Mouse (Mus musculus) cerebellum, adult 11-12 months (tissue): ENCODE measurements around the gene Gm3646.

Source experiments
- DNase-seq: peaks from one replicate; pipeline ENCODE4 v3.0.0; 2022

The Gm3646 gene

DNA sequence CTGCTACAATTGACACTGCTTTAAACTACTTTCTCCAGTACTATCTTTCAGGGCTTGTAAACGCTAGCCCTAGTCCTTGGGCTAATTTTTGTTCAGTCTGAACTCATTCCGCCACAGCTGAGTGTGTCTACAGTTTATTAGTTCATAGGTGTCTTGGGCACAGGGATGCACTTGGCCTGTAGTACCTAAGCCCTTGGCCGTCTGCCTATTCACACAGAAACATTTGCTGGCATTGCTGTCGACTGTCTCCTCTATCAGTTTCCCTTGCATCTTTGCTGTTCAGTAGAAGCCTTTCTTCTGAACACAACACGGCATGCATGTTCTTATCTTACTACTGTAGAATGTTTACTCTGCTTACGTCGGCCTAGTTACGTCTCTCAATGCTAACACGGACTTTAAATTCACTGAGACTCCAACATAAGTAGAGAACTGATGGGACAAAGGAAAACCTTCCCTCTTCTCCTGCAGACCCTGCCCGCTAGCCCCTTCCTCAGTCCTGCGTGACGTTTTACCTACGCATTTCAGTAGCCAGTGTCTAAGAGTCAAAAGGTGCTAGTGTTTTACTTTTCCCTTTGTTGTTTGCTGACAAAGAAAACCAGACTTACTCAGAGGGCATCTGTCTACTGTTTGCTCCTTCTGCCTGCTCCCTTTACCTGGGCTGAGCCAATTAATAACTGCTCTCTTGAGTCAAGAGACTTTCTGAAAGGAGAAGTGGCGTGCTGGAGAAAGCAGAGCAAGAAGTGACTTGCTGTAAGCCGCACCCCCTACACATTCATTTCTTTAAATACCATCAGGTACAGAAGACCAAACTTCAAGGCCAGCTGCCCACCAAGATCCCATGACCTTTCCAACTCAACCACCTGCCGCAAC is 25.8 kb downstream of the Gm3646 start:
- DNase-seq, result no peak

DNA sequence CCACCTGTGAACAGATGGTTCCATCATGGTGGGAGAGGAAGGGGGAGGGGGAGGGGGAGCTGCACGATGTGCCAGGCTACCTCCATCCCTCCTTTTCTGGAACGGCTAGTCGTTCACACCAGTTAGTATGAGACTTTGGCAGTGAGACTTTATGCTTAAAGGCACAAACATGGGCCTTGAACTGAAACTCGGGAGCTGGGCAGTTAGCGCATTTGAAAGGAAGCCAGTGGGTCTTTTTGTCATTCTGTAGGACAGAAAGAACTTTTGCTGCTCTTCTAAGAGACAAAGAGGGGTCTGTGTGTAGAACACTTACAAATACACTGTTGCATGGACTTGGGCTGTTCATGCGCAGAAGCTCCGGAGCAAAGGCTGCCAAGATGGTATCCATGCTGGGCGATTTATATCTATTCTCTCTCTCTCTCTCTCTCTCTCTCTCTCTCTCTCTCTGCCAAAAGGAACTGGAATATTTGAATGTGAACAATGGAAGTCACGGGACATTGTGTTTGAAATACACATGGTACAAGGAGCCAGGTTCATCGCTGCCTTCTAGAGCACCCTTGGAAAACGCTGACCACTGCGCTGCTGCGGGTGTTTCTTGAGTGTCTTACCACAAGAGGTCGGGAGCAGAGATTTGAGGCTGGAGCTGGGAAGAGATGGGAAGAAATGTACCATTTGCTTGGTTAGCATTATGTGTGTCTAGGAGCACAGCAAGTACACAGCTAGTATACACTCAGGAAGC is 31.0 kb downstream of the Gm3646 start:
- no peak for DNase-seq

DNA sequence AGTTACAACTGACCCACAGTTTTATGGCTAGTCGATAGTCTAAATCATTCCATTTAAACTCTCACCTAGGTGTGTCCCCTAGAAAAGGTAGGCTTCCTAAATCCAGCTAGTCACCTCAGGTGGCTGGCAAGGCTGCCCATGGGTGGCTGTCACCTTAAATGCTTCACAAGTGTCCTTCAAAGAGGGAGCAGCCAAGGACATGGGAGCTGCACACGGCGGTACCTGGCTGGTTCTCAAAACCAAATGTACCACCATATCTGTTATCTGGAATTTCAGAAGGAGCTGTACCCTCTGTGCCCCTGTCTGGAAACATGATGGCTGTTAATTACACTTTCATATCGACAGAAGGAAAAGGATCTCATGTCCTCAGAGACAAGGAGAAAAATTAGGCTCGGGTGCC is 31.6 kb downstream of the Gm3646 start:
- DNase-seq, result no peak

DNA sequence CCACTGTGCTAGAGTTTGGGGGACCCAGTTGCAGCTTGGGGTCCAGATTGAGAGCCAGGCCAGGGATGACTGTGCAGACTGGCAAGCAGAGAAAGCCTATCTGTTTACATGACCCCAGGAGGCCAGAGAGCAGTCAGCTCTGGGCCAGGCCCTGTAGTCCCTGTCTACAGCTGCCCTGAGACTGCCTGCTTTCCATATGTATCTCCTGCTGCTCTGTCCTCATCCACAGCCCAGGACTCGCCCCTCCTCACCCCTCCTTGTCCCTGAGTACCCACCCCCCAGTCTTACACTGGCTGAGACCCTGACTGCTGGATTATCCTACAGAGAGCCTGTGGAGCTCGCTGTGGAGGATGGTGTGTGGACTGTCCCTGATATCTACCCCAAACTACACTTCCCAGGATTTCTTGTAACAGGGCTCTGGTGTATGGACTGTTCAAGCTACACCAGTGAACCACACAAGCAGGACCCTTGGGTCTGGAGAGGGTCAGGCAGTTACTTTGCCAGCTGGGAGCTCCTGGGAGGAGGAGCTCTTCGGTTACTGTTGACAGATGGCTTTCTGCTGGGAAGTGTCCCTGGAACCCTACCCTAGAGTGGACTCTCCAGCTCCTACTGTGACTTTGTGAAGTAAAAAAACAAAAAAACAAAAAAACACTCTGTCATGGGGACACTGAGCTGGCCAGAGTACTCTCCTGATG is 32.6 kb downstream of the Gm3646 start:
- DNase-seq, result peak; percentile 43

DNA sequence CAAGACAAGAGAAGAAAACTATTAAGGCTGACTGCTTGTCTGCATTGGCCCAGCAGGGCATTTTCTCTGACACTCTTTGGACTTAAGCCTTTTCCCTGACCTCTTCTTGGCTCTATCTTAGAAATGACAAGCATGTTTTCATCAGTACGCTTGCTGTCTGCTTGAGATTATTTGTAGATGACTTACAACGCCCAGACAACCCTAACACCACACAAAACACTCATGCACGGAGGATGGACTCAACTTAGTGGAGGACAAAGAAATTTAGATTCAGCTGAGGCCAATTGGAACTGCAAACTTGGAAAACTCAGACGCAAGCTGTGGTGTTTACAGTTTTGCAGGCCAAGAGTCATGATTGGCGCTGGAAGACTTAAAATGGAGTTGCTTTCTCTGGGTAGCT is 34.7 kb downstream of the Gm3646 start:
- no peak for DNase-seq

DNA sequence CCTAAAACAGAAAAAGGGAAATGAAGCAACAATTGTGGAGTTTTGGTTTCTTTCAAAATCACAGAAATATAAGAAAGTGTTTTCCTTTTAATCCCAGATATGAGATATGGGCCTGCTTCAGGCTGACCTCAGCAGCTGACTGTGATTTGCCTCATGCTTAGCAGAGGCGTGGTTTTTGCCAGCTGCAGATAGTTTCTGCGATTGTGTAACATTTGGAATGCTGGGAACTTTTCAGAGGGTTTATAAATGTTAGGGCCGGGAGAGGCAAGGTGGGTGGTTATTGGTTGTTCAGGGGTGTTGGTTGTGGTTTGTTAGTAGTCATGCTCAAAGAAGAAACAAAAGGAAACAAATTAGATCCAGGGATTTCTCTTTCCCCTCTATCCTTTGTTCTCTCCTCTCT is 37.1 kb downstream of the Gm3646 start:
- no peak for DNase-seq

DNA sequence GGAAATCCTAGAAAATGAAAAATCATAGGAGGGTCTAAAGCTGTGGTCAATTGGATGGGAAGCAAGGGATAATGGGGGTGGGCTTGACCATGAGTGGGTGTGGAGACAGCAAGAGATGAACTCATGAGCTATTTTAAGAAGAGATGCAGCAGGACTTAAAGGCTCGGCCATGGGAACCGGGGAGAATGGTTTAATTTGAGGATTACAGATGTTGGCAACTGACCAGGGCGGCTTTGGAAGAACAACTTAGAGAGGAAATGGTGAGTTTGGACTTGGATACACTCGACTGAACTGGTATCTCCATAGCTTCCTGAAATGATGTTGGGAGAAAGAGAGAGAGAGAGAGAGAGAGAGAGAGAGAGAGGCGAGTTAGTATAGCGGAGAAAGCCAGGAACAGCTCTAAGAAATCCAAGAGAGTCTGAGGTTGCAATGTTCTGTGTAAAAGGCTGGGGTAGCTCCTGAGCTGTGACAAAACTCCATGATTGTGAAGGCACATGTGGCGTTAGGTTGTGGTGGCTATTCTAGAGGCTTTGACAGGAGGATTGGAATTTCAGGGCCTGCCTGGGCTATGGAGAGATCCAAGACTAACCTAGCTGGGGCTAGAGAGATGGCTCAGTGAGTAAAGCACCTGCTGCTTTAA is 39.2 kb downstream of the Gm3646 start:
- DNase-seq, result no peak

DNA sequence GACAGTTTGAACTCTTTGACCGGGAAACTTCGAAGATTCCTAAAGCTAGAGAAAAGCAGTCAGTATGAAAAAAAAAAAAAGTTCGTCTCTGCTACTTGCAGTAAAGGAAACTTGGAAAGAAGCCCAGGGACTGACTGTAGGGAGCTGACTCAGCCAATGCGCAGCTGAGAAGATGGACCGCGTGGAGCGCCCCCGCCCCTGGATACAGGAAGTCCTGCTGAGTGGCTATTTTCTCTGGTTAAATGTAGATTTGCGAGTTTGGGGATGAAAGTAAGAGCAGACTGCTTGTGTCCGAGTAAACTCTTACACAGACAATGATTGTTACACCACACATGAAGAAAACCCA is 43.1 kb downstream of the Gm3646 start:
- DNase-seq, result no peak

DNA sequence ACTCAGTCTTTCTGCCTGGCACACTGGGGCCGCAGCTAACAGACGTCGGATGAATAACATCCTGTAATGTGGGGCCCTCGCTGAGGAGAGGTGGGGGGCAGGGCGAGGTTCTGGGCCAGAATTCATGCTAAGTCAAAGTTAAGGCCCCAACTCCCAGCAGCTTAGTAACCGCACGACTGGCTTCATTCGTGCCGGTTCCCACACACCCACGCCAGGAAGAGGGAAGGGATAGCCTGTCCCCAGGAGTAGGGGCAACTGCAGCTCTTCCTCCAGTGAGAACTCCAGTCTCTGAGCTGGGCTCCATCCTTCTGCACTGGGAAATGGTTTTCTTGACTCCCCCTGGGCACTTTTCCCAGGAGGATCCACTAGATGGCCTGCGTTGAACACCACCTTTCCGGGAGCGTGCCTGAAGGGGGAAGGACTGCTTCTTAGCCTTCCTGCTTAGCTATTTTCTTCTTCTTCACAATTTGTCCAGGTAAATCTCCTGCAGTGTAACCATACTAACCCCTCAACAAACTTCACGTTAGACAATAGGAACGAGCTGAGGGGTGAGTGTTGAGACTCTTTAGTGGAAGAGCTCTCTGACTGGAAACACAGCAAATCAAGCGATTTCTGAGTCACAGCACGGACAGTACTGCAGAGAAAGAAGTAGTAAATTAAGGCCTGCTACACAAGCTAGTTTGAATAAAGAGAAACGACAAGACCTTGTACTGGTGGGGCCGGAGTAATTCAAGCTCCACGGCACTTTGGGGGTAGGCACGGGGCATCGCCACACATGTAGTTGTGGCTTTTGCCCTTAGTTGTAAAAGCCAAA is 43.7 kb downstream of the Gm3646 start:
- DNase-seq, result peak; percentile 69

DNA sequence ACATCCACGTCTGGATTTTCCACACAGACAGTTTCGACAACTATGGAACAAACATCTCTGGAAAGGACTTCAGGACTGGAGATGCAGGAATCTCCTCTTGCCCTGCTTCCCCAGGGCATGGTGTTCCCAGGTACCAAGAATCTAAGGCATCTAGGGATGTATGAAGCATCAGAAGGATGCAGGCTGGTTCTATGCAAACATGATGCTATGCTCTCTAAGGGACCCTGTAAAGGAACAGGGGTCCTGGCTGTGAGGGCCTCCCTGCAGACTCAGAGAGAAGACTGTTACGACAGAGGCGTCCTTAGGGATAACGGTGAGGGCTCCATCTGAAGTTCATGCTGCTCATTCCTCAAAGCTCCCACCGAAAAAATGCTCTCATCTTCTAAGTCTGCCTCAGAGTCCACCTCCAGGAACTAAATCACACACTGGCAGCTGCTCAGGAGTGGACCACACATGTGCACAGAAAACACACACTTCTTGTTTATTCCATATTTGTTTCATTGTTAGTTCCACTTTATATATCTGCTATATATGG is 44.9 kb downstream of the Gm3646 start:
- no peak for DNase-seq

DNA sequence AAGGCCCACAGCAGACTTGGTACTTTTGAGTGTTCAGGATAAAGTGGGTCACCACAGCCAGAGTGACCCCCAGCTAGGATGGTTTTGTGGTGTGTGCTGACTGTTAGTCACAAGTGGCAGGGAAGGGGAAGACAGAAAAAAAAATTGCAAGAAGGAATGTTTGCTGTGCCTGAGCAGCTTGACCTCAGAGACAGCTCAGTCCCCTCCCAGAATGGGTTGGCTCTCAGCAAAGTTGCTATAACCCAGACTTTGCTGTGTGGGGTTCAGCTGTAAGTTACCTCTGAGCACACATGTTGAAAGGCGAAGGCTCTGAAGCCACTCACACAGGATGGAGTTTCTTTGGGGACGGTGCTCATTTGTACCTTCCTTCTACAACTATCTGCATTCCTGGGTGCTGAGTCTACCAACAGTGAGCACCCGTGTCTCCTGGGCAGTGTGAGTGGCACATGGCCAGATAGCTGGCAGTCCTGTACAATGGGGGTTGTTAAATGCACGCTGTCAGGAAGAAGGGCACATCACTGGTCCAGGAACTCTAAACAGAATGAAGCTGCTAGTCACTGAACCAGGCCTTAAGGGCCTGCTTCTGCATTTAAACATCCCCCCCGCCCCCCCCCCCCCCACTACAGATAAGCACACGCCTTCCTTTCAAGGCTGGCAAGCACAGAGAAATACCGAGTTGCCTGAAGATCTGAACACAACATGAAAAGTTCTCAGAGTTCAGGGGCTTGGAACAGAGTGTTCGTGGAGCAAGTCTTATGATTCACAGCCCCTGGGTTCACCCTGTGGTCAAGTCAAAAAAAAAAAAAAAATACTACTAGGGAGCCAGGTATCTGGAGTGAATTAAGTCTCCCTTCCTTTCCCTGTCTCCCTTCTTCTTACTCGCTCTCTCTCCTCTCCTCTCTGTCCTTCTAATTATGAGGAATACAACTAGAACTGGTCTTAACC is 45.6 kb downstream of the Gm3646 start:
- DNase-seq, result no peak

DNA sequence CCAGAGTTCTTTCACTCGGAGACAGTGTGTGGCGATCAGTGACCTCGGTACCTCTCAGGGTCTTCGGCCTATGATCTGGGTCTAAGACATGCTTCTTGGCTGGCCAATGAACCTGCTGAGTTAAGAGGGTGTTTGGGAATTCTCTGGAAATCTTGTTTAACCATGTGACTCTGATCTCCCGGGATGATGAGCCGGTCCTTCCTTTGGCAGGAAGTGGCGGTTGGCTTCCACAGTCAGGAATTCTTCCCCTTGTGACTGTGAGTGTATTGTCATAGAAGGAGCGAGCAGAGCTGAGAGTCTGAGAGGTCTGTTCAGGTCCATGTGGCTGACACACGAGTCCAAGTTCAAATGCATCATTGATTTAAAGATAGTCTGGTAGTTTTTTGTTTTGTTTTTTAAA is 46.9 kb downstream of the Gm3646 start:
- no peak for DNase-seq

DNA sequence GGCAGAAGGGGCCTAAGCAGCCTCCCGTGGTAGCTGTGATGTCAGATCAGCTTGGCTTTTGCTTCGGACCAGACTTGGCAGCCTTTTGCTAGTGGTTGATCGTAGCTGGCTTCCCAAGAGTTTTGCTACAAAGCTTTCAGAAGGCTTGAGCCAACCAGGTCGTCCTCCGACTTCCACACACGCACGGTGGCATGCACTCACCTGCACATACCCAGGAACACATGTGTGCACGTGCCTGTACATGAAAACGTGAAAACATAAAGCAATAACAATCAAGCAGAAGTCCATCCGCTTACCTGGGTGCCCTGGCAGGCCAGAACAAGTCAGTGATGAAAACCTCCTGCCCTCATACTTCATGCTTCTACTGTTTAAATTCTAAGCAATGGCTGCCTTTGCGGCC is 48.2 kb downstream of the Gm3646 start:
- DNase-seq, result no peak

DNA sequence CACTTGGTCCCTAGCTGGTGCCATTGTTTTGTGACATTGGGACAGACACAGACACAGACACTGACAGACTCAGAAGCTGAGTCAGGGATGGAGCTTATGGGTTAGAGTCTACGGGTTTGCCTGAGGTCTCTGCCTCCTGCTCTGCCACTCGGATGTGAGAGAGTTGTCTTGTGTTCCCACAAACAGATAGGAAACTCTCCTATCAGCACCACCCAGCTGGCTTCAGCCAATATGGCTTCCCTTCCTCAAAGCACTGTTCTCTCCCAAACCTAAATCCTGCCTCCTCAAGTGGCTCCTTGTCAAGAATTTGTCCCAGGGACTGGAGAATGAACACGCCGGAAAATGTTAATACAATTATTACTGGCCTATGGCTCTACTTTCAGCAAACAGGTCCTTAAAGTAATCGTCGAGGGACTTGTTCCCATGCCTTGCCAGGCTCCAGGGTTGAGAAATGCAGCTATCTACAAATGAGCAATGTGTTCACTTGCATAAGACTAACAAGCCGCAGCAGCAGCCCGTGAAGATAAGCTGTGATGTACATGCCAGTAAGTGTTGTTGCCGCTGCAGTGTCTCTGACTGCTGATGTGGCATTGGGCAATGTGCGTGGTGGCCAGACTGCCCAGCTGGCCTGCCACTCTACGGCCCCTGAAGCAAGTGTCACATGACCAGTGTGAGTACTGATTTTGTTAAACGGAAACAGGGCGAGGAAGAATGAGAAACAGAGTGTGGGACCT is 50.7 kb downstream of the Gm3646 start:
- no peak for DNase-seq
